In the genomic region with DNA sequence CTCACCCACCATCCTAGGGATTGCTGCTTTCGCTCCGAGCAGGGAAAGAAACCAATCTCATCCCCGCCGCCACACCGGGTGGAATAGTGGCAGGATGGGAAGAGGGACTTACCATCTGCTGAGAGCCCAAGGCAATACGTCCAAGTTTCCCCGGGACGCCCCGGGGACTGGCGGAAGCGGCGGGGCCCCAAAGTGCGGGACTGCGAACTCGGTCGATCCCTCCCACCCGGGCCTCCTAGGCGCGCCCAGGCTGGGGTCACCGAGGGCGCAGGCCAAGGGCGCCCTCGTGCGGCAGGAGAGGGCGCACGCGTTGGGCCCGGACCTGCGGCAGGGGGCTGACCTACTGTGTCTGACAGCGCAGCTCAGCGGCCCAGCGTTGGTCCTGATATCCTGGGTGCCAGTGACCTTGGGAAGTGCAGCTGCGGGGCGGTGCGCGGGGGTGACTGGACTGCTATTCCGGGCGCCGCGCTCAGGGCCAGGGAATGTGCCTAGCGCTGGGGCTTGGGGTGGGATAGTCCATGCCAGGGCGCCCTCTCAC, we compare ENCODE assay signal across 8 mouse cellular contexts. TPM values are rescaled to one million over a fixed set of nuclear protein-coding genes. Genes with fewer than 3 reads are reported as not detected.
DNase-seq lines count a peak whose midpoint lies in the region; ATAC-seq and TF ChIP-seq lines count a peak whose summit lies in the region.

Gene Adamtsl5 (minus strand): TSS at position 169 of the 538 bp plus-strand sequence.

- H3K4me2 ChIP-seq in heart, embryonic 14.5 days (ENCODE audit: low read length) = peak within 1 kb of the TSS; percentile 72
- H3K4me2 ChIP-seq in limb, embryonic 11.5 days (ENCODE audit: low read depth, severe bottlenecking) = peak within 1 kb of the TSS; percentile 31
- peak within 1 kb of the TSS; percentile 38 for H3K4me2 ChIP-seq in midbrain, embryonic 11.5 days

- peak within 1 kb of the TSS; percentile 73 for H3K9ac ChIP-seq in heart, embryonic 14.5 days (ENCODE audit: low read length)
- no peak within 1 kb of the TSS for H3K9ac ChIP-seq in limb, embryonic 11.5 days (ENCODE audit: low read length)
- H3K9ac ChIP-seq in midbrain, embryonic 11.5 days (ENCODE audit: low read length) = peak within 1 kb of the TSS; percentile 20; the same call in 1 of the 2 replicates

- peak within 1 kb of the TSS; percentile 2; the same call in 1 of the 2 replicates for H3K27ac ChIP-seq in embryonic fibroblast, embryonic 13.5 days (ENCODE audit: insufficient read depth, low read length)
- H3K27ac ChIP-seq in heart, embryonic 14.5 days (replicated peaks in 1 of 2; ENCODE audit: control insufficient read depth in 1 of 2, insufficient read depth in 1 of 2, low read depth in 2 of 2, low read length in 2 of 2) = 0 out of 4 replicates have a peak within 1 kb of the TSS, but pooled peaks of 1 of the 2 experiments have one; percentile 19
- H3K27ac ChIP-seq in limb, embryonic 11.5 days (replicated peaks; ENCODE audit: low read depth, low read length) = no peak within 1 kb of the TSS
- H3K27ac ChIP-seq in midbrain, embryonic 11.5 days (ENCODE audit: low read depth, low read length) = no peak within 1 kb of the TSS

- DNase-seq in adipocyte (ENCODE audit: low spot score) = peak; percentile 47
- DNase-seq in limb, embryonic 11.5 days (ENCODE audit: low spot score) = peak; percentile 70
- peak; percentile 98 for DNase-seq in midbrain, embryonic 11.5 days (ENCODE audit: low spot score, missing footprints)
- DNase-seq in testis, postnatal 10 days (ENCODE audit: low spot score) = peak; percentile 79
- no peak for DNase-seq in frontal cortex, postnatal 25 days (ENCODE audit: low spot score in 2 of 2)

- peaks cover 4% of the 10 kb centered on the region; the same call in 1 of the 2 replicates for H3K4me1 ChIP-seq in embryonic fibroblast, embryonic 13.5 days (ENCODE audit: control insufficient read depth, insufficient read depth, low read length)
- peaks cover 14 to 42% of the 10 kb centered on the region in 2 experiments; a peak in 3 of 4 replicates for H3K4me1 ChIP-seq in heart, embryonic 14.5 days (ENCODE audit: control insufficient read depth in 2 of 2, insufficient read depth in 2 of 2, low read length in 2 of 2)
- peaks cover 10% of the 10 kb centered on the region; the same call in 1 of the 2 replicates for H3K4me1 ChIP-seq in limb, embryonic 11.5 days (ENCODE audit: control insufficient read depth, insufficient read depth, low read length)
- H3K4me1 ChIP-seq in midbrain, embryonic 11.5 days (ENCODE audit: control insufficient read depth, insufficient read depth, low read length) = peaks cover 10% of the 10 kb centered on the region

- no peaks in the 10 kb centered on the region for H3K36me3 ChIP-seq in heart, embryonic 14.5 days (ENCODE audit: control insufficient read depth, insufficient read depth, low read length)
- no peaks in the 10 kb centered on the region for H3K36me3 ChIP-seq in limb, embryonic 11.5 days (ENCODE audit: control insufficient read depth, insufficient read depth, low read length)
- no peaks in the 10 kb centered on the region for H3K36me3 ChIP-seq in midbrain, embryonic 11.5 days (ENCODE audit: control insufficient read depth, insufficient read depth, low read length)

- peak; percentile 70 for TF ChIP-seq CTCF in embryonic fibroblast, embryonic 13.5 days (IDR thresholded peaks at IDR 0.05; ENCODE audit: borderline replicate concordance, insufficient read depth, low read length)

- peak within 1 kb of the TSS; percentile 65 for H3K4me3 ChIP-seq in embryonic fibroblast, embryonic 13.5 days (ENCODE audit: insufficient read depth, low read length)
- H3K4me3 ChIP-seq in heart, embryonic 14.5 days (ENCODE audit: control insufficient read depth in 1 of 2, insufficient read depth in 1 of 2, low read depth in 1 of 2, low read length in 2 of 2) = peak within 1 kb of the TSS; percentile 41 to 44
- H3K4me3 ChIP-seq in limb, embryonic 11.5 days (ENCODE audit: low read depth, low read length) = peak within 1 kb of the TSS; percentile 9; the same call in 1 of the 2 replicates
- H3K4me3 ChIP-seq in midbrain, embryonic 11.5 days (ENCODE audit: low read depth, low read length) = peak within 1 kb of the TSS; percentile 15; the same call in 1 of the 2 replicates

- peaks cover 84% of the 10 kb centered on the region for H3K27me3 ChIP-seq in heart, embryonic 14.5 days (ENCODE audit: control insufficient read depth, insufficient read depth, low read length)
- H3K27me3 ChIP-seq in limb, embryonic 11.5 days (ENCODE audit: control insufficient read depth, insufficient read depth, low read length) = peaks cover 94% of the 10 kb centered on the region
- H3K27me3 ChIP-seq in midbrain, embryonic 11.5 days (ENCODE audit: control insufficient read depth, insufficient read depth, low read length) = peaks cover 85% of the 10 kb centered on the region

- TF ChIP-seq POLR2A in embryonic fibroblast, embryonic 13.5 days (IDR thresholded peaks at IDR 0.05; ENCODE audit: low read depth, low read length) = peak; percentile 87

- no peaks in the 10 kb centered on the region for H3K9me3 ChIP-seq in heart, embryonic 14.5 days (ENCODE audit: control insufficient read depth, low read length)
- H3K9me3 ChIP-seq in limb, embryonic 11.5 days (ENCODE audit: control insufficient read depth, low read length) = no peaks in the 10 kb centered on the region
- no peaks in the 10 kb centered on the region for H3K9me3 ChIP-seq in midbrain, embryonic 11.5 days (ENCODE audit: control insufficient read depth, low read length)

- under 1% methylated on average over 42 of the region's 42 CpGs for WGBS in heart, embryonic 14.5 days
- under 1% methylated on average over 42 of the region's 42 CpGs for WGBS in limb, embryonic 11.5 days
- WGBS in midbrain, embryonic 11.5 days = under 1% methylated on average over 42 of the region's 42 CpGs

- ATAC-seq in CD4-positive, CD25-positive, alpha-beta regulatory T cell, adult 4 months = peak; percentile 67
- peak; percentile 41 for ATAC-seq in heart, embryonic 14.5 days (ENCODE audit: insufficient number of reproducible peaks, insufficient read depth, low FRiP score, low read depth)
- no peak for ATAC-seq in limb, embryonic 11.5 days (ENCODE audit: insufficient number of reproducible peaks, low FRiP score, low TSS enrichment, low read depth)
- ATAC-seq in midbrain, embryonic 11.5 days (ENCODE audit: low FRiP score) = peak; percentile 62

RNA-seq across cellular contexts. Expression of gene Adamtsl5, which starts in this region (rescaled TPM):
- polyA plus RNA-seq in CD4-positive, CD25-positive, alpha-beta regulatory T cell, adult 4 months (2017; shearing (Covaris generic)) = not detected
- 22.9 and 30.1 TPM in 2 replicates for polyA plus RNA-seq in embryonic fibroblast, embryonic 13.5 days (2011; ENCODE audit: insufficient read length, low read depth, missing spikeins)
- 6.8 and 7.8 TPM in 2 replicates for polyA plus RNA-seq in heart, embryonic 14.5 days (2014; fragmentation: Nextera tagmentation; extraction: Ambion mirVana)
- polyA plus RNA-seq in limb, embryonic 11.5 days (2014; fragmentation: Nextera tagmentation; extraction: Ambion mirVana) = 0.28 and 0.41 TPM in 2 replicates
- polyA plus RNA-seq in midbrain, embryonic 11.5 days (2014; fragmentation: Nextera tagmentation; extraction: Ambion mirVana) = 0.11 and 0.31 TPM in 2 replicates

Comparison
In these comparisons a context has a peak if more than half of its experiments do, and no peak if none do; other contexts are left out.
1. Peak in ATAC-seq in CD4-positive, CD25-positive, alpha-beta regulatory T cell, adult 4 months; RNA of the gene not detected or under 1 TPM.
2. Peak in DNase-seq, H3K4me3 ChIP-seq and H3K4me2 ChIP-seq in limb, embryonic 11.5 days; RNA of the gene not detected or under 1 TPM.
3. Peak in DNase-seq, ATAC-seq, H3K4me3 ChIP-seq, H3K9ac ChIP-seq and H3K4me2 ChIP-seq in midbrain, embryonic 11.5 days; RNA of the gene not detected or under 1 TPM.
4. DNase-seq: peak in adipocyte (single experiment) and testis, postnatal 10 days (single experiment); none in frontal cortex, postnatal 25 days (0 of 2).
5. H3K4me3 ChIP-seq: peak in every context shown above with its lines; median percentile 65 in embryonic fibroblast, embryonic 13.5 days; 42 in heart, embryonic 14.5 days; 15 in midbrain, embryonic 11.5 days; 9 in limb, embryonic 11.5 days.
6. Peak in every context shown above with its lines, with median percentiles within 50 percentile points of each other: H3K4me2 ChIP-seq.